Mouse (Mus musculus) testis, adult 2 months (tissue): ENCODE measurements at regions not wholly inside any gene's neighbourhood (a gene's known extent, or its start where the extent isn't known, plus 50 kb on each side); places are given as distances from the start of the nearest gene placed in this dataset.

Experiments
- CTCF ChIP-seq: fragments of 200-500 bp; IDR thresholded peaks from 2 replicates; pipeline ENCODE4 v1.5.1; 2012; ENCODE audit warnings: low read depth, mild to moderate bottlenecking, inconsistent platforms, low read length, moderate library complexity; ENCODE audit not compliant: control insufficient read depth, insufficient read depth, insufficient replicate concordance
- POLR2A ChIP-seq: fragments of 200-500 bp; IDR thresholded peaks from 2 replicates; pipeline ENCODE4 v1.6.1; 2012; ENCODE audit warnings: low read depth, mild to moderate bottlenecking, inconsistent platforms, low read length, moderate library complexity; ENCODE audit not compliant: control insufficient read depth

DNA sequence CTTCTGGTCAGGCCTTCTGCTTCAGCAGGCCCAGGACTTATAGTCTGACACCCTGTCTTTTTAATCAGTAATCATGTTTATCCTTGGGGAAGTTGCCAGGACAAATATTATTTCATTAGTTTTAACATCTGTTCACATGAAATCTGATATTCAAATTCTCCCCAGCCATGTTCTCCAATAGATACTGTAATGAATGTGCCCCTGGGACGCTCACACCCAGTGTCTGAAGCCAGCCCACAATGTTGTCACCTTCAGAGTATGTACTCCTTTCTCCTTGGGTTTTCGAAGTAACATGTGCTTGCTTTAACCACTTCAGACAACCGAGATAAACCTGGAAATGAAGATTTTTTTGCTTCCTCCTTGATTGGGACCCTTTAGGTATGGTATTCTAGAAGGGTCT lies 156.3 kb downstream of the Ackr3 start:
- TF ChIP-seq CTCF (no peak), POLR2A (no peak)
